Mouse (Mus musculus): ENCODE measurements around the gene Tpi1. TPM values are rescaled to one million over a fixed set of nuclear protein-coding genes. Genes with fewer than 3 reads are reported as not detected.
A peak's percentile ranks its signal among the peaks of the same experiment; 100 is the strongest.
"Not testable (repeated sequence)": the region's sequence is repeated elsewhere in the genome, so short reads cannot be mapped to it uniquely, and the experiment has no call there.

The Tpi1 gene
- polyA plus RNA-seq, 1 experiment: 333 TPM

- TF ChIP-seq CTCF (IDR thresholded peaks at IDR 0.05; ENCODE audit: borderline replicate concordance, extremely low read depth, insufficient read depth, insufficient read length): no peak
- no peak for TF ChIP-seq POLR2A (IDR thresholded peaks at IDR 0.05; ENCODE audit: borderline replicate concordance, extremely low read depth, insufficient read depth, insufficient read length, poor library complexity, severe bottlenecking)
- DNase-seq (ENCODE audit: low read depth): peak; percentile 87
Observed at GRCm38 (mm10) chr6:124856321-124856720, 42.2 kb upstream of the Tpi1 start.

DNA sequence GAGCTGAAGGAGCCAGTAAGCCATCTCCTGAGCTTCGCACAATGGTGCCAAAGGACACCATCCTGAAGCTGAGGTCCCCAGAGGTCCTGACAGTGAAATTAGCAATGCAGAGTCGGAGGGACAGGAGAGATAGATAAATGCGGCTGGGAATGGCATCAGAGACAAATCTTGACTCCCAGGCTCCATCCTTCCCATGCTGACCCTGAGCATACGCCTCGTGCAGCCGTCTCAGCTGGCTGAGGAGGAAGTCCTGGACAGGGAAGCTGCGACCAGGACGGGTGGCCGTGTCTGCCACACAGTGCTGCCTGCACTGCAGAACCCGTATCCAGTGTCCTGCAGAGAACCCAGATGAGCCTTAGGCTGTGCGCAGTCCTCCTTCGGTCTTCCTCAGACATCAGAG is 40.6 kb upstream of the Tpi1 start:
- TF ChIP-seq CTCF (IDR thresholded peaks at IDR 0.05; ENCODE audit: borderline replicate concordance, extremely low read depth, insufficient read depth, insufficient read length) (no peak), POLR2A (IDR thresholded peaks at IDR 0.05; ENCODE audit: borderline replicate concordance, extremely low read depth, insufficient read depth, insufficient read length, poor library complexity, severe bottlenecking) (no peak)
- DNase-seq (ENCODE audit: low read depth): no peak

- DNase-seq (ENCODE audit: low read depth): no peak
- no peak for TF ChIP-seq CTCF (IDR thresholded peaks at IDR 0.05; ENCODE audit: borderline replicate concordance, extremely low read depth, insufficient read depth, insufficient read length)
- no peak for TF ChIP-seq POLR2A (IDR thresholded peaks at IDR 0.05; ENCODE audit: borderline replicate concordance, extremely low read depth, insufficient read depth, insufficient read length, poor library complexity, severe bottlenecking)
Observed at GRCm38 (mm10) chr6:124850535-124850934, 36.4 kb upstream of the Tpi1 start.

DNA sequence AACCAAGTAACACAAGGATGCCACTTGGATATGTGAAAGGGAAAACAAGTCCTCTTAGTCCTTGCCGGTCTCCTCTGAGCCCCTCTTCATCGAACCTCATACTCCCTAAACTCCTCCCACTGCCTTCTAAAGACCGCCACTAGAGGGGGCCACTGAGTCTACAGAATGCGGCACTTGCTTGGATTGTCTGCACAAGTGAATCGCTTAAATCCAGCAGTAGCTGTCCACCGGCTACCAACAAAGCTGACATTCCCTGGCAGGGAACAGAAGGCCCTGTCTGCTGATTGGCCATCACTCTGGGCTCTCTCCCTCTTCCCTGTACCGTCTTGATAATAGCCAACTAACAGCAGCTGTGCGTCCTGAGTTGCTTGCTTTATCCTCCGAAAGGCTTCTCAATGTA is 33.2 kb upstream of the Tpi1 start:
- DNase-seq (ENCODE audit: low read depth): peak; percentile 97
- no peak for TF ChIP-seq POLR2A (IDR thresholded peaks at IDR 0.05; ENCODE audit: borderline replicate concordance, extremely low read depth, insufficient read depth, insufficient read length, poor library complexity, severe bottlenecking)
- TF ChIP-seq CTCF (IDR thresholded peaks at IDR 0.05; ENCODE audit: borderline replicate concordance, extremely low read depth, insufficient read depth, insufficient read length): peak; percentile 97

DNA sequence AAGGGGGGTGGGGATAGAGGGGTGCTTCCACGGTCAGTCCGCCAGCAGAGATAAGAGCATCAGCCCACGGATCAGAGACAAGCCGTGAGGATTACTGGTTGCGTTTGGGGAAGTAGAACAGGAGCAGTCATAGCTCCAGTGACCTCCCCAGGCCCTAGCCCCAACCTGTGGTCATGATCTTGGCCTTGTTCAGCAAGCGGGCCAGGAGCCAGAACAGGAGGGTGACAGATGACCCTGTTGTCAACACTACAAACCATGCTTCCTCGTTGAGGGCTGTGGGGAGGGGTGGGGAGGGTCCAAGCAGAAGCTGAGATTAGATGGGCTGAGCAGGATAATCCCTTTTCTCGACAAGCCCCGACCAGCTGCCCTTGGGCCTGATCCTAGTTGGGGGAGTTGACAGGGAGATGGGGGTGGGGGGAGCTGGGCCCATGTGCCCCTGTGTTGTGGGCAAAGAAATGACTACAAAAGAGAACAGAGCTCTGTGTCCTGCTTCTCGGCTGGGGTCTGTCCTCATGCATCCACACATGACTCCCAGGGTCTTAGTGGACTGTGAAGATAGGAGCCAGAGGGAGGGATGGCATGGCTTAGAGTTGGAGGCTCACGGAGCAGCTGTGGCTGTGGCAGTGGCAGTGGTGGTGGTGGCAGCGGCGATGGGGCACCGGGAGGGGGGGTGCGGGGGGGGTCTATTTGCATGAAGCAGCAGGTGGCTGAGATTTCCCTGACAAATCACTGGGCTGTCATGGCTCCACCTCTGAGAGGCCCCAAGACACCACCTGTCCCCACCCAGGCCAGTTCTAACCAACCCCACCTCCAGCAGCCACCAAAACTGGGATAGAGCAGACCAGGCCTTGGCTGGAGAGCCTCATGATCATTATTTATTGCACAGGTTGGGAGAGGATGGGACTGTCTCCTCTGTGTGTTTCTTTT is 26.4 kb upstream of the Tpi1 start, which contains the start of gene Gnb3:
TSS of gene Gnb3 (minus strand) at position 35 of the 927 bp plus-strand sequence.
- TF ChIP-seq POLR2A (IDR thresholded peaks at IDR 0.05; ENCODE audit: borderline replicate concordance, extremely low read depth, insufficient read depth, insufficient read length, poor library complexity, severe bottlenecking) (no peak), CTCF (IDR thresholded peaks at IDR 0.05; ENCODE audit: borderline replicate concordance, extremely low read depth, insufficient read depth, insufficient read length) (no peak)
- peak; percentile 53 for DNase-seq (ENCODE audit: low read depth)

DNA sequence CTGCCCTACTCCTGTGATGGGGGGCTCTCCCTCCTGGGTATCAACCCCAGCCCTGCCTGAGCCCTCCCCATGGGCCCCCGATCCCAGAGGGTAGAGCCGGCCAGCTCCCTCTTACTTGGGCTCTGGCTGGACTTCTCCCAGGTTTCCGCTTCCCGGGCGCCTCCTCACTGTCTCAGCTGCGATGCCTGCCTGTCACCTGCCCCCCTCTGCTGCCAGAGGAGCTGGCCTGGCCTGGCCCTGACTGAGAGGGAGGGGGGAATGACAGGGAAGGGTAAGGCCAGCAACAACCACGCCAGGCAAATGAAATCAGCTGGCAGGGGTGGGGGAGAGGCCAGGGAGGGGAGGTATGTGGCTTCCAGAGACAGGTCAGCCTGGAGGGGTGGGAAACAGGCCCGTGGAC is 25.7 kb upstream of the Tpi1 start:
- TF ChIP-seq CTCF (IDR thresholded peaks at IDR 0.05; ENCODE audit: borderline replicate concordance, extremely low read depth, insufficient read depth, insufficient read length) (no peak), POLR2A (IDR thresholded peaks at IDR 0.05; ENCODE audit: borderline replicate concordance, extremely low read depth, insufficient read depth, insufficient read length, poor library complexity, severe bottlenecking) (no peak)
- peak; percentile 30 for DNase-seq (ENCODE audit: low read depth)

DNA sequence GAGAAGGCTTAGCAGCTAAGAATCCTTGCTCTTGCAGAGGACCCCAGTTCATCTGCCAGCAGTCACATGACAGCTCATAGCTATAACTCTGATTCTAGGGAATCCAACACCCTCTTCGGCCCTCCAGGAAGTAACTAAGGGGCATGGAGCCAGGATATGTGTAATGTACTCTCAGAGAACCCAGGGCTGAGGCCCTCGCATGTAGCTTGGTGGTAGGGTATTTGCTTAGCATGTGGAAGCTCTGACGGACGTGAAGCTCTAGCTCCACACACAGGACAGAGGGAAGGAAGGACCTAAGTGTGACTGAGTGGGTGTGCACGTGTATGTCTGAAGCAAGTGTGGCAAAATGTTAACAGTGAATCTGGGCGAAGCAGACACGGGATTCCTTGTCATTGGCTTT is 22.3 kb upstream of the Tpi1 start:
- DNase-seq (ENCODE audit: low read depth): no peak
- TF ChIP-seq POLR2A (IDR thresholded peaks at IDR 0.05; ENCODE audit: borderline replicate concordance, extremely low read depth, insufficient read depth, insufficient read length, poor library complexity, severe bottlenecking) (no peak), CTCF (IDR thresholded peaks at IDR 0.05; ENCODE audit: borderline replicate concordance, extremely low read depth, insufficient read depth, insufficient read length) (no peak)

DNA sequence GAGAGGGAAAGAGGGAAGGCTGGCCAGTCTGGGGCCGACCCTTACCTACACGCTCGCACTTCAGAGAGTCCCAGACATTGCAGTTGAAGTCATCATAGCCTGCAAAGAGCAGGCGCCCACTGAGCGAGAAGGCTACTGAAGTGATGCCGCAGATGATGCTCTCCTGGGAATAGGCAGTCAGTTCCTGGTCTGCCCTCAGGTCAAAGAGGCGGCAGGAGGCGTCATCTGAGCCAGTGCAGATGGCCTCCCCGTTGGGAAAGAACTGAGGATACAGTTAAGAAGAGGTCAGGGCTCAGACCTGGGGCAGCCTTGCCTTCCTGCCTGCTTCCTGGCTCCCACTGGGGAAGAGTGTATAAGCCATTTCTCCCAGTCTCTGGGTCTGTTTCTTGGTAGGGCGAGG is 21.4 kb upstream of the Tpi1 start:
- TF ChIP-seq CTCF (IDR thresholded peaks at IDR 0.05; ENCODE audit: borderline replicate concordance, extremely low read depth, insufficient read depth, insufficient read length) (no peak), POLR2A (IDR thresholded peaks at IDR 0.05; ENCODE audit: borderline replicate concordance, extremely low read depth, insufficient read depth, insufficient read length, poor library complexity, severe bottlenecking) (no peak)
- DNase-seq (ENCODE audit: low read depth): no peak

GRCm38 (mm10) chr6:124834512-124835081 is 20.5 kb upstream of the Tpi1 start:
- no peak for TF ChIP-seq CTCF (IDR thresholded peaks at IDR 0.05; ENCODE audit: borderline replicate concordance, extremely low read depth, insufficient read depth, insufficient read length)
- TF ChIP-seq POLR2A (IDR thresholded peaks at IDR 0.05; ENCODE audit: borderline replicate concordance, extremely low read depth, insufficient read depth, insufficient read length, poor library complexity, severe bottlenecking): no peak
- no peak for DNase-seq (ENCODE audit: low read depth)

- no peak for DNase-seq (ENCODE audit: low read depth)
- TF ChIP-seq POLR2A (IDR thresholded peaks at IDR 0.05; ENCODE audit: borderline replicate concordance, extremely low read depth, insufficient read depth, insufficient read length, poor library complexity, severe bottlenecking) (no peak), CTCF (IDR thresholded peaks at IDR 0.05; ENCODE audit: borderline replicate concordance, extremely low read depth, insufficient read depth, insufficient read length) (no peak)
Observed at GRCm38 (mm10) chr6:124831649-124832048, 17.6 kb upstream of the Tpi1 start.

- not testable (repeated sequence) for DNase-seq (ENCODE audit: low read depth)
Observed at GRCm38 (mm10) chr6:124831199-124831598, 17.1 kb upstream of the Tpi1 start.
